Mouse (Mus musculus) c-Kit-positive CD71-positive TER-119-negative erythroid progenitor cells, embryonic 14.5 days (primary cell): ENCODE data around the gene Bcar3.

Experiments
- DNase-seq: peaks from one replicate; pipeline ENCODE4 v3.0.0-alpha.2; 2013; ENCODE audit warnings: low read depth

Gene Bcar3

GRCm38 (mm10) chr3:122483066-122483782 is 189.3 kb downstream of the Bcar3 start:
- no peak for DNase-seq

DNA sequence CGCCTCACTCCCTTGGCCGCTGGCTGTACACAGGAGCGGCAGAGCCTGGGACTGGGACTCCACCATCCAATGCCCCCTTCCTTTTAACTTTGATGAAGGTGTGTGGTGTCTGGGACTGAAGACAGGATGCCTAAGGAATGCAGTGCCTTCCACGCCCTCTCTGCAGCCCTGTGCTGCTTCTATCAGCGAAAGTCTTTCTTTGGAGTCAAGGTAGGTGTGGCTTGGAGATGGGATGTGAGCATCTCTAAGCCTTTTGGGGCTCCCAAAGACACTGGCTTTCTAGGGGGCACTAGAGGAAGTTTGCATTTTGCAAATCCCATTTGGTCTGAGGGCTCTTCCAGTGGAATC is 189.8 kb downstream of the Bcar3 start:
- DNase-seq = no peak

DNA sequence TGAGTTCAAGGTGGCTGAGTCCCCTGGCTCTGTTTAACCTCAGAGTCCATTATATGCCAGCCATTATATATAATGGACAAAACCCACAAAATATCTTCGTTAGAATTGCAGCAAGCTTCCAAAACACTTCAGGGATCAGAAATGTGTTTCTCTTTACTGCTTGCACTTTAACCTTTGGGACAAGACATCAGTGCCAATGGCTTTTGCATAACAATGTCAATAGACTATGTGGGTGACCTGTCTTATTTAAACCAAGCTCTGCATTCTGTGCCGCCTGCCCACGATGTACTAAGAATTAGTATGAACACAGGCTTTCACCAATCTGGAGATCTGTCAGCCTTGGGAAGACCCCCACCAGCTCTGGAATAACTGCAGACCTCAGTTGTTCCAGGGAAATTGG is 190.4 kb downstream of the Bcar3 start:
- no peak for DNase-seq

DNA sequence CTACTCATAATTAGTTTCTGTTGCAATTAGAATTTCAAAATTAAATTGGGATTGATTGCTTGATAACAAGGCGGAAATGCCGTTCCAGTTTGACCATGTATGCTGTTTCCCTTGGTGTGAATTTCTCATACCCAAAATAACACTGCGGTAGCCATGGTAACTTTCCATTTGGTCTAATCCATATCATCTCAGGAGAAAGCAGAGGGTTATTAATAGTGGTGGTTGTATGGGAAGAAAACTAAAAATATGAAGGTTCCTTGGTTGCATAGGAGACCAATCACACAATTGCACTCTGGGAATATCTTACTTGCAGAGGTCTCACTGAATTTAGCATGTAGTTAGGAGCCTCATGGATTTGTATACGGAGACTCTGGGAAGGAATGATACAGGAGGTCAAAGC is 191.8 kb downstream of the Bcar3 start:
- no peak for DNase-seq

DNA sequence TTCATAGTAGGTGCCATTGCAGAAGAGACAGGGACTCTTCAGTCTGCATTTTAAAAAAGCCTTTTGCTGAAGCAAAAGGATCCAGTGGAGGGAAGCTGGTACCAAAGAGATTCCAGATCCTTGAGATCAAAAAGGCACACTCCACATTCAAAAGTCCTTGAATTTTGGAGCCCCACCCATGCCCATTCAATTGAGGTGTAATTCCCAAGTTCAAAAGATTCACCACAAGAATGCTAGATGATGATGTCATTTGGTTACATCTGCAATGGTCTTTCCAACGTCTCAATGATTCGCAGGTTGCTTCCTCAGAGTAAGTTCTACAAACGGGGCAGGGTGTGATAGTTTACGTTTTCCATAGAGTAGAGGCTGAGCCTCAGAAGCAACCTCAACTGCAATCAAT is 192.3 kb downstream of the Bcar3 start:
- DNase-seq = no peak

DNA sequence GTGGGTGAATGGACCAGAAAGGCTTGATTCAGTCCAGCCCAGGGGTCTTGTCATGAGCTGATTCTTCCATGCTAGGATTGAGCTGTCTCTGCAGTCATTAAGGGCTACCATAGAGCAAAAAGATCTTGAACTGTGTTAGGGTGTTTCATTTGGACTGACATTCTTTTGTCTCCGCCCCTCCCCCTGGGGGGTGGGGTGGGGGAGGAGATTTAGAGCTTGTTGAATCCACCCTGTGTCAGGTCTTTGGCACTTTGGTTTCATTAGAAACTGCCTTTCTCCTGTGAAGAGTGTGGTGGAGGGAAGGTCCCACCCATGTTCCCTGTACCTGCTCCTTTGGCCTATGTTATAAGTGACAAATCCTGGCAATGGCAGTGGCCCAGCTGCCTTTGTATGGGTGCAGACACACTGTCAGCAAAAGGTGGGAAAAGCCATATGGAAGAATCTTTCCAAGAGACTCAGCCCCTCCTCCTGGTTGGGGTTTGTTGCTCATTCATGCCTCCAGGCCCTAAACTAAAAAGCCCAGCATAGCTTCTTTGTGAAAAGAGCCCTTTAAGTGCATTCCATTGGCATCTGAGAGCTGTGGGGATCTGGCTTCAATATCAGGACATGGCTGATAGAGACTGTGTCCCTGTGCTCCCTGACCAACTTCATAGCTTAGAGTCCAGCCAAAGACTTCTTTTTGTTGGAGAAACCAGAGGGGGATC is 194.3 kb downstream of the Bcar3 start:
- DNase-seq = no peak

DNA sequence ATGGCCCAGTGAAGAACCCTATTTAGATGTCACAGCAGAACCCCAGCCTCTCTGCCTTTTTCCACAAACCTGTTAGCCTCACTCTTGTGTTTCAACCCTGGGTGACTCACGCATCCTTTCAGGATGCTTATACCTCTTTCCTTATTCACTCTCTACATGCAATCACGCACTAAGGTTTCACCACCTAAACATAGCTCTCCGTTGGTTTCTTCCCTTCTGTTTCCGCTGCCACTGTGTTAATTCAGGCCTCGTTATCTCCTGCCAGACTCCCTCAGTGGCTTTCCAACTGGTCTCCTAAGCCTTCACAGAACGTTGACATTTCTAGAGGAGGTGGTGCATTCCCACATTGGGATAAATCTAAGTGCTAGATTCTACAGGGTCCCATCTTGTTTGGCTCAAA is 196.6 kb downstream of the Bcar3 start:
- DNase-seq = no peak

GRCm38 (mm10) chr3:122492006-122492405 is 198.1 kb downstream of the Bcar3 start:
- DNase-seq = no peak

GRCm38 (mm10) chr3:122492872-122493615 is 199.1 kb downstream of the Bcar3 start:
- DNase-seq = no peak

DNA sequence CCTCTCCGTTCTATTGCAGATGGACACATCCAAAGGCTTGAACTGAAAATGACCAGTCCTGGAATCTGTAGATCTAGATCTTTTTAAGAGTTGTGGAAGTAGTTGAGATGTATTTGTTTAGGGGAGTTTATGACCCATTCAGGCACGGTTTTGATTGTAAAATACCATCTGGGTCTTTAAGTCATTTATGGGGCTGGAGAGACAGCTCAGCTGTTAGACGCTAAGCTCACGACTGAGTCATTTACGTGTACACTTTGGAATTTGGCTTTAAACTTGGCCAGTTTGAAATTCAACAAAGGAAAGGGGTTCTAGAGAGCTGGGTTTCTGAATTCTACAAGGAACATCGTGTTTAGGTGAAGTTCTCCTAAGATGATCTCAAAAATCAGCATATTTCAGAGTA is 200.8 kb downstream of the Bcar3 start:
- DNase-seq = no peak

- DNase-seq = no peak
Measured at GRCm38 (mm10) chr3:122497871-122498270, 203.9 kb downstream of the Bcar3 start.

DNA sequence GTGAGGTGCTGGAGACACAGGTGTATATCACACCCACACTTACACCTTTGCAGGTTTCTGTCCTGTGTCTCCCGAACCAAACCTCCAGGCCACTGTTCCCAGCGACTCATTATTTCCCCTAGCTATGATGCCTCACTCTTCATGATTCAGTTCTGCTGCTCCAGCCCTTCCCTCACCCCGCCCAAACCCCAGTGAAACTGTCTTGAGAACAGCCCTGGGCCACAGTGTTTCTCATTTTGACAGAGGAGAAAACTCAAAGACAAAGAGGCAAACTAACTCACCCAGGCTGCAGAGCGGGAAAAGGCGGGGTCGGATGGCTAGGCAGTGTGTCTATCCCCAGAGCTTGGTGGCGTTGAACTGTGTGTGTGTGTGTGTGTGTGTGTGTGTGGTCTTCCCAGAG is 204.6 kb downstream of the Bcar3 start:
- DNase-seq = no peak

DNA sequence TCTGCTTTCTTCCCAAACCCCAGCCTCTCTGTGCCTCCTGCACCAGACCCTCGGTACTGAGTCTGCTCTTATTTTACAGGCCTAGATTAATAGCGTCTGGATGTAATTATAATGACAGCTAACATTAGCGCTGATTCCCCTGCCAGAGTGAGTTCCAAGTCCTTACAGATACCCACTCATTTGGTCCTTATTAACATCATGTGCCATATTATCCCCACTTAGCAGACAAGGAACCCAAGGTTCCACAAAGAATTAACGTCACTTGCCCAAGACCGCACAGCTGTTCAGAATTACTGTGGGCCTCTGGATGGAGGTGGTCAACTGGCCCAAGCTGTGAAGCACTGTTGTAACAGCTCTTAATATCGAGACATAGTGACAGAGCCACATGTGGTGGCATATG is 205.7 kb downstream of the Bcar3 start:
- DNase-seq = no peak

- DNase-seq = no peak
Measured at GRCm38 (mm10) chr3:122500929-122501328, 207.0 kb downstream of the Bcar3 start.

- no peak for DNase-seq
Measured at GRCm38 (mm10) chr3:122506343-122506916, 212.5 kb downstream of the Bcar3 start.

GRCm38 (mm10) chr3:122507826-122508225 is 213.9 kb downstream of the Bcar3 start:
- DNase-seq = no peak

GRCm38 (mm10) chr3:122509084-122509483 is 215.1 kb downstream of the Bcar3 start:
- no peak for DNase-seq

DNA sequence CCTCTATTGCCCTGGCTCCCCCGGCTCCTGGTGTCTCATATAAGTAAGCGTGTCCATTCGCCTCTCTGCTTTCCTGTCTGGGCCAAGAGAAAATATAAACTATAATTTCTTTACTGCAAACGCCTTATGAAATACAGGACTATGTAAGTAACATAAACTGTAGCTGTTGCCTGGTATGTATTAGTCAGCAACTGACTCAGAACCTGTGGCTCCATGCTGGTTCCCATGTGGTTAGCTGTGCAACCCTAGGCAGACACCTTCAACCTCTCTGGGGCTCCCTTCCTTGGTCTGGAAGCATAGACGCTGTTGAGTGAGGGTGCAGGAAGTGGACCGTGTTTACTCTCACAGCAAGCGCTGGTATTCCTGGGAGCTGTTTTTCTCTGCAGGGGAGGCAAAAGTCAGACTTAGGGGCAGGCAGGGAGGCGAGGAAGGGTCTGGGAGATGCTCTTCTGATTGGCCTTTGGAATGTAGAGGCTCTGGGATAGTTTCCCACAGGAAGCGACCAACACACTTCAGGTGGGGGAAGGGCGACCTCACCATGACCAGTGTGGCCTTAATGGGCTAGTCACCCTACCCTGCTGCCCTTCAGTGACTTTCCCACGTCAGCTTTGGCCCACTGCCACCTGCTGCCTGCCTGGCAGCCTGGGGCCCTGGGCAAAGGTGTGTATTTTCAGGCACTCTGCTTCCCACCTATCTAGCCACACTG is 215.8 kb downstream of the Bcar3 start:
- no peak for DNase-seq

DNA sequence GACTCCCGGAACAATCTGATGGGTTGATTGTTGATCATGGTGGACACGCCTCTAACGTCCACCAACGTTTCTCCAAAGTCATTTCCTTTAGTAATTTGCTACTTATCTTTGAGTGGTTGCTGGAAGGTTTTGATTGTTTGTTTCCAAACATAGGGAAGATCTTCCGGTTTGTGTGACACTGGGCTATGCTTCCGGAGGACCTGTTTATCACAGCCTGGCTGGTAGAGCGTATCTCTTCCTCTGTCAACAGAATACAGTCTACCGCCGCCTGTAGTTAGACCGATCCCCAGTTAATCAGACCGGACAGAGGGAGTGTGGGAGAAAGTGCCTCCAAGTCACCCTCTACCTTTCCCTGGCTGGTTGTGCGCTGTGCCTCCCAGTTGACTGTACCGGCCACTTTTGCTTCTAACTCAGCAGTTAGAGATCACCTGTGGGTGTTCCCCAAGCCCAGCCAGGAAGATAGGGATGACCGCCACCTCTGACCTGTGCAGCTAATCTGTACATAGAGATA is 216.4 kb downstream of the Bcar3 start:
- no peak for DNase-seq

- no peak for DNase-seq
Measured at GRCm38 (mm10) chr3:122510932-122511331, 217.0 kb downstream of the Bcar3 start.

GRCm38 (mm10) chr3:122511721-122512619 is 218.0 kb downstream of the Bcar3 start:
- no peak for DNase-seq
